Mouse (Mus musculus) CH12.LX (cell line): ENCODE results near the gene 4932438H23Rik. TPM values are rescaled to one million over a fixed set of nuclear protein-coding genes. Genes with fewer than 3 reads are reported as not detected.

Experiments used
- DNase-seq: peaks from one replicate; pipeline ENCODE4 v3.0.0-alpha.2; 2013; ENCODE audit errors: extremely low read depth
- H3K27ac ChIP-seq: 2 replicates; pipeline ENCODE4 v1.5.1; 2012; ENCODE audit warnings: low read depth, mild to moderate bottlenecking, control low read depth, moderate library complexity; ENCODE audit not compliant: insufficient read depth
- H3K27me3 ChIP-seq: replicated peaks from 2 replicates; pipeline ENCODE3; 2012; ENCODE audit warnings: inconsistent platforms
- H3K36me3 ChIP-seq, 2 experiments: replicated peaks in 1 of 2; 2 replicates each; pipeline versions ENCODE3 to v1.6.1; 2012; ENCODE audit warnings: inconsistent platforms in 1 of 2, low read length in 1 of 2, mild to moderate bottlenecking in 1 of 2, mixed read lengths in 1 of 2, moderate library complexity in 1 of 2; ENCODE audit not compliant: control insufficient read depth in 1 of 2, insufficient read depth in 1 of 2
- H3K4me1 ChIP-seq, 2 experiments: 2 replicates each; pipeline ENCODE4 v1.6.1; 2012; ENCODE audit warnings: inconsistent platforms in 1 of 2, moderate library complexity in 1 of 2; ENCODE audit not compliant: insufficient read depth in 2 of 2, control insufficient read depth in 1 of 2
- H3K4me2 ChIP-seq: 2 replicates; pipeline ENCODE4 v1.6.1; 2012; ENCODE audit warnings: low read depth, mild to moderate bottlenecking, control low read depth; ENCODE audit not compliant: poor library complexity, insufficient read depth, severe bottlenecking
- H3K4me3 ChIP-seq, 3 experiments: fragments of 150-350 bp in 1 of 3; sonication (generic) in 1 of 3; replicated peaks in 1 of 3; 2 replicates each; pipeline versions ENCODE3 to v1.5.1; 2011 to 2012; ENCODE audit warnings: low read depth in 2 of 3, low read length in 2 of 3, mild to moderate bottlenecking in 2 of 3, moderate library complexity in 2 of 3, control low read depth in 1 of 3, improper control_type of control experiment in 1 of 3, inconsistent platforms in 1 of 3, mixed read lengths in 1 of 3; ENCODE audit not compliant: poor library complexity in 1 of 3
- H3K79me2 ChIP-seq: replicated peaks from 2 replicates; pipeline ENCODE4 v1.6.1; 2012; ENCODE audit warnings: mild to moderate bottlenecking, moderate library complexity; ENCODE audit not compliant: control insufficient read depth, poor library complexity, insufficient read depth, severe bottlenecking; ENCODE audit errors: extremely low read depth
- H3K9ac ChIP-seq: 2 replicates; pipeline ENCODE4 v1.6.1; 2012; ENCODE audit warnings: low read depth, mild to moderate bottlenecking, control low read depth, moderate library complexity; ENCODE audit not compliant: insufficient read depth
- H3K9me3 ChIP-seq: replicated peaks from 2 replicates; pipeline ENCODE3; 2012; ENCODE audit warnings: low read length, inconsistent platforms, mixed read lengths
- CTCF ChIP-seq, 2 experiments: IDR thresholded peaks in 1 of 2; conservative IDR thresholded peaks in 1 of 2; 2 replicates each; pipeline ENCODE4 v1.5.1; 2011 to 2012; ENCODE audit warnings: low read depth in 2 of 2, low read length in 2 of 2, improper control_type of control experiment in 1 of 2, inconsistent platforms in 1 of 2, mild to moderate bottlenecking in 1 of 2, moderate library complexity in 1 of 2
- ELF1 ChIP-seq: IDR thresholded peaks from 2 replicates; pipeline ENCODE4 v1.6.1; 2014; ENCODE audit warnings: low read depth, mild to moderate bottlenecking, inconsistent platforms, low read length, improper control_type of control experiment
- ETS1 ChIP-seq: conservative IDR thresholded peaks from 2 replicates; pipeline ENCODE4 v1.6.1; 2012; ENCODE audit warnings: low read depth, mild to moderate bottlenecking, inconsistent platforms, low read length, improper control_type of control experiment, moderate library complexity
- GABPA ChIP-seq: IDR thresholded peaks from 2 replicates; pipeline ENCODE4 v1.6.1; 2012; ENCODE audit warnings: low read depth, low read length, improper control_type of control experiment, inconsistent platforms; ENCODE audit not compliant: insufficient replicate concordance
- HCFC1 ChIP-seq: IDR thresholded peaks from 2 replicates; pipeline ENCODE4 v1.6.1; 2012; ENCODE audit warnings: low read depth, mild to moderate bottlenecking, inconsistent platforms, low read length, improper control_type of control experiment
- IRF4 ChIP-seq: IDR thresholded peaks from 2 replicates; pipeline ENCODE4 v1.6.1; 2014; ENCODE audit warnings: low read depth, mild to moderate bottlenecking, inconsistent platforms, low read length, improper control_type of control experiment
- JUND ChIP-seq: conservative IDR thresholded peaks from 2 replicates; pipeline ENCODE4 v1.6.1; 2011; ENCODE audit warnings: low read depth, low read length, improper control_type of control experiment
- KAT2A ChIP-seq: IDR thresholded peaks from 2 replicates; pipeline ENCODE4 v1.6.1; 2012; ENCODE audit warnings: low read length, improper control_type of control experiment, inconsistent platforms; ENCODE audit not compliant: insufficient replicate concordance
- MEF2A ChIP-seq: IDR thresholded peaks from 2 replicates; pipeline ENCODE4 v1.6.1; 2014; ENCODE audit warnings: low read depth, mild to moderate bottlenecking, inconsistent platforms, low read length, improper control_type of control experiment, borderline replicate concordance
- MXI1 ChIP-seq: IDR thresholded peaks from 2 replicates; pipeline ENCODE4 v1.6.1; 2011; ENCODE audit warnings: mild to moderate bottlenecking, low read depth, low read length, improper control_type of control experiment
- MYC ChIP-seq: IDR thresholded peaks from 2 replicates; pipeline ENCODE4 v1.6.1; 2011; ENCODE audit warnings: low read depth, mild to moderate bottlenecking, improper control_type of control experiment, low read length
- NELFE ChIP-seq: IDR thresholded peaks from 2 replicates; pipeline ENCODE4 v1.6.1; 2011; ENCODE audit warnings: low read depth, low read length, improper control_type of control experiment
- NRF1 ChIP-seq: IDR thresholded peaks from 2 replicates; pipeline ENCODE4 v1.6.1; 2014; ENCODE audit warnings: low read depth, mild to moderate bottlenecking, inconsistent platforms, low read length, improper control_type of control experiment, moderate library complexity
- POLR2A ChIP-seq: IDR thresholded peaks from 2 replicates; pipeline ENCODE4 v1.6.1; 2011; ENCODE audit warnings: low read depth, mild to moderate bottlenecking, improper control_type of control experiment, low read length
- POLR2AphosphoS2 ChIP-seq: IDR thresholded peaks from 2 replicates; pipeline ENCODE4 v1.6.1; 2011; ENCODE audit warnings: low read depth, low read length, improper control_type of control experiment
- RAD21 ChIP-seq: IDR thresholded peaks from 2 replicates; pipeline ENCODE4 v1.6.1; 2011; ENCODE audit warnings: low read depth, mild to moderate bottlenecking, low read length, improper control_type of control experiment, moderate library complexity
- RCOR1 ChIP-seq: conservative IDR thresholded peaks from 2 replicates; pipeline ENCODE4 v1.6.1; 2012; ENCODE audit warnings: low read depth, mild to moderate bottlenecking, inconsistent platforms, low read length, improper control_type of control experiment
- SIN3A ChIP-seq: IDR thresholded peaks from 2 replicates; pipeline ENCODE4 v1.6.1; 2012; ENCODE audit warnings: low read length, improper control_type of control experiment, inconsistent platforms
- TBP ChIP-seq: conservative IDR thresholded peaks from 2 replicates; pipeline ENCODE4 v1.6.1; 2011; ENCODE audit warnings: low read depth, low read length, improper control_type of control experiment
- TCF12 ChIP-seq: IDR thresholded peaks from 2 replicates; pipeline ENCODE4 v1.6.1; 2014; ENCODE audit warnings: low read depth, mild to moderate bottlenecking, inconsistent platforms, low read length, improper control_type of control experiment
- UBTF ChIP-seq: IDR thresholded peaks from 2 replicates; pipeline ENCODE4 v1.6.1; 2012; ENCODE audit warnings: low read depth, mild to moderate bottlenecking, inconsistent platforms, low read length, improper control_type of control experiment, moderate library complexity
- USF2 ChIP-seq: conservative IDR thresholded peaks from 2 replicates; pipeline ENCODE4 v1.6.1; 2011; ENCODE audit warnings: low read depth, low read length, improper control_type of control experiment
- ZMIZ1 ChIP-seq: IDR thresholded peaks from 2 replicates; pipeline ENCODE4 v1.6.1; 2012; ENCODE audit warnings: low read depth, mild to moderate bottlenecking, inconsistent platforms, low read length, improper control_type of control experiment
- dilution Hi-C: fragments of 300-500 bp; cut with MboI; formaldehyde crosslinking; loops from 2 replicates; pipeline ENCODE4 v1.14.3; 2020; ENCODE audit warnings: low sequenced_read_pairs; ENCODE audit not compliant: extremely low pct_unique_long_range_greater_than_20kb, extremely low pct_ligation_motif_present
- in situ Hi-C: fragments of 300-500 bp; cut with MboI; formaldehyde crosslinking; loops from 3 replicates; pipeline ENCODE4 v1.14.3; 2019; ENCODE audit warnings: low sequenced_read_pairs, low pct_ligation_motif_present, low pct_unique_long_range_greater_than_20kb, mixed read lengths
- polyA plus RNA-seq: library from polyadenylated mRNA; unstranded; fragments of >175 nt; gene quantifications from 2 replicates; pipeline ENCODE4 v1.2.1, GENCODE M21; 2012; ENCODE audit warnings: low read depth; ENCODE audit not compliant: insufficient read length
- total RNA-seq, 2 experiments: library from RNA; depleted of rRNA; stranded (reverse); fragments of 300-350 nt in 1 of 2; fragments of >200 nt in 1 of 2; gene quantifications; 2 replicates each; pipeline ENCODE4 v1.2.3; 2012 to 2014

4932438H23Rik gene
- total and polyA plus RNA-seq, 3 experiments = not detected

GRCm38 (mm10) chr16:91011021-91011683 is 83.8 kb downstream of the 4932438H23Rik start, which contains the start of gene Synj1:
Gene Synj1 (minus strand): TSS chr16:91011308.
- TF ChIP-seq USF2 (no peak), TCF12 (peak; percentile 44; the same call in 1 of the 2 replicates), POLR2A (peak; percentile 86), JUND (no peak), ZMIZ1 (peak; percentile 34; the same call in 1 of the 2 replicates), IRF4 (no peak; the same call in 1 of the 2 replicates), SIN3A (peak; percentile 99), ELF1 (peak; percentile 99), POLR2AphosphoS2 (no peak), KAT2A (peak; percentile 25; the same call in 1 of the 2 replicates), RAD21 (no peak), ETS1 (no peak), TBP (no peak), UBTF (peak; percentile 60; the same call in 1 of the 2 replicates), HCFC1 (peak; percentile 84), NRF1 (peak; percentile 16; the same call in 1 of the 2 replicates), MXI1 (peak; percentile 97), NELFE (peak; percentile 42), MYC (0 out of 2 replicates have a peak, but pooled peaks have one; percentile 41), GABPA (no peak), RCOR1 (0 out of 2 replicates have a peak, but pooled peaks have one; percentile 15), MEF2A (no peak), CTCF (conservative IDR thresholded peaks at IDR 0.05 in 1 of 2, IDR thresholded peaks at IDR 0.05 in 1 of 2; ENCODE audit: low read depth in 2 of 2, low read length in 2 of 2) (peak in 1 of 2 experiments; percentile 27; a peak in 1 of 4 replicates)
- no peaks in the 10 kb centered on the region for H3K9me3 ChIP-seq
- peak within 1 kb of the TSS; percentile 77 for H3K9ac ChIP-seq
- dilution Hi-C loops = no loop called here
- H3K79me2 ChIP-seq = no peaks in the 10 kb centered on the region
- peak within 1 kb of the TSS; percentile 44 for H3K27ac ChIP-seq
- in situ Hi-C loops = no loop called here
- H3K4me2 ChIP-seq = peak within 1 kb of the TSS; percentile 77
- DNase-seq = peak; percentile 93
- peak within 1 kb of the TSS; percentile 84 to 90 (median 85) for H3K4me3 ChIP-seq
- peaks cover 0 to 20% of the 10 kb centered on the region in 2 experiments; a peak in 2 of 4 replicates for H3K4me1 ChIP-seq
- H3K36me3 ChIP-seq = peaks cover 16 to 41% of the 10 kb centered on the region in 2 experiments
- no peaks in the 10 kb centered on the region for H3K27me3 ChIP-seq
